ENCODE assay signal across 7 mouse cellular contexts in the genomic region with DNA sequence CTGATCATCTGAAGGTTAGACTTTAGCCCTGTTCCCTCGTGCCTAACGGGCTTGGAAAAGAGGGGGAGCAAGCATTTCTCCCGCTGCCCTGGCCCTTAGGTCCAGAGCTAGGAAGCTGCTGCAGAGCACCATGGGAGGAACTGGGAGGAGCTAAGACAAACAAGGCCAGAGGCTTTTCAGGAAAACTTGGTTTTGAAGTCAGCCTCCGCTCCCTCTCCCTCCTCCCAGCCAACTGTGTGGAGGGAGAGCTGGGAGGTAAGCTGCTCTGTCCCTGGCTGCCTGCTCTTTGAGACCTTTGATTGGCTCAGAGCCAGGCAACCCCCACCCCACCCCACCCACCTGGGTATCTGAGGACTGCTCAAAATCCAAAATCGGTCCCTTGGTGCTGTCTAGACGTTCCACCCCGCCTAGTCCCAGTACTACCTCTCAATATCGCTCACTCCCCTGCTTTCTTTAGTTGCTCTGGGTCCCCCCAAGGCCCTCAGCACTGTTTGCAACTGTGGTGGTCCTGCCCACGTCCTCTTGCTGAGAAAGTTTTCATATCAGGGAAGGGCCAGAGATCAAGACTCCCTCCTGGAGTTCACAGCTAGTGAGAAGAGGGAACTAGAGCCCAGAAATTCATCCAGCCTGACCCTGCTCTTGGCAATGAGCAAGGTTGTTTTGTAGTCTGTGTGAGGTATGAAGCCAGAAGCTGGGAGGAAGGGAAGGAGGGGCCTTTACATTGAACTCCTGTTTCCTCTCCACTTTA. TPM values are rescaled to one million over a fixed set of nuclear protein-coding genes. Genes with fewer than 3 reads are reported as not detected.
A peak's percentile ranks its signal among the peaks of the same experiment; 100 is the strongest.
DNase-seq lines count a peak whose midpoint lies in the region; ATAC-seq lines count a peak whose summit lies in the region.

No protein-coding gene starts in this region.

- H3K4me1 ChIP-seq in embryonic facial prominence, embryonic 12.5 days: peaks cover 50% of the 10 kb centered on the region
- peaks cover 61% of the 10 kb centered on the region for H3K4me1 ChIP-seq in heart, embryonic 15.5 days (replicated peaks)

- H3K36me3 ChIP-seq in embryonic facial prominence, embryonic 12.5 days: no peaks in the 10 kb centered on the region
- no peaks in the 10 kb centered on the region for H3K36me3 ChIP-seq in heart, embryonic 15.5 days
- H3K36me3 ChIP-seq in macrophage (ENCODE audit: inconsistent target): no peaks in the 10 kb centered on the region

- peak overlapping the region; percentile 2; the same call in 1 of the 2 replicates for H3K9ac ChIP-seq in embryonic facial prominence, embryonic 12.5 days
- H3K9ac ChIP-seq in heart, embryonic 15.5 days: peak overlapping the region; percentile 27; the same call in 1 of the 2 replicates

- peak overlapping the region; percentile 12 for H3K4me2 ChIP-seq in embryonic facial prominence, embryonic 12.5 days (replicated peaks)
- H3K4me2 ChIP-seq in heart, embryonic 15.5 days: peak overlapping the region; percentile 76

- no peak overlapping the region for H3K4me3 ChIP-seq in embryonic facial prominence, embryonic 12.5 days
- H3K4me3 ChIP-seq in heart, embryonic 15.5 days: no peak overlapping the region
- H3K4me3 ChIP-seq in macrophage (ENCODE audit: inconsistent target): no peak overlapping the region

- 6% methylated on average over 9 of the region's 9 CpGs for WGBS in embryonic facial prominence, embryonic 12.5 days
- 15% methylated on average over 9 of the region's 9 CpGs for WGBS in heart, embryonic 15.5 days
- 33% methylated on average over 7 of the region's 9 CpGs for WGBS in macrophage (ENCODE audit: missing documents)

- no peaks in the 10 kb centered on the region for H3K79me2 ChIP-seq in macrophage (ENCODE audit: inconsistent target)

- H3K27ac ChIP-seq in embryonic facial prominence, embryonic 12.5 days: peak overlapping the region; percentile 87
- H3K27ac ChIP-seq in heart, embryonic 15.5 days: peak overlapping the region; percentile 93
- H3K27ac ChIP-seq in macrophage: peak overlapping the region; percentile 93

- 0 out of 2 replicates have a peak, but pooled peaks have one; percentile 7 for ATAC-seq in embryonic facial prominence, embryonic 12.5 days (ENCODE audit: insufficient number of reproducible peaks, insufficient read depth, low FRiP score, low TSS enrichment)
- no peak for ATAC-seq in heart, embryonic 15.5 days (replicated peaks; ENCODE audit: insufficient number of reproducible peaks, insufficient read depth, low FRiP score, low read depth)

- H3K9me3 ChIP-seq in embryonic facial prominence, embryonic 12.5 days: no peaks in the 10 kb centered on the region
- H3K9me3 ChIP-seq in heart, embryonic 15.5 days (replicated peaks): no peaks in the 10 kb centered on the region

- peak; percentile 83 for DNase-seq in adipocyte (ENCODE audit: low spot score)
- DNase-seq in kidney, postnatal 14 days: peak; percentile 83
- DNase-seq in spleen, adult 12 weeks (ENCODE audit: low spot score): no peak
- no peak for DNase-seq in layer of hippocampus, adult 9-10 months (ENCODE audit: low spot score)

- no peaks in the 10 kb centered on the region for H3K27me3 ChIP-seq in embryonic facial prominence, embryonic 12.5 days
- H3K27me3 ChIP-seq in heart, embryonic 15.5 days: no peaks in the 10 kb centered on the region

RNA-seq across cellular contexts. Expression of gene Nr1d1, which starts 1.9 kb away (rescaled TPM):
- polyA plus RNA-seq in embryonic facial prominence, embryonic 12.5 days (2016; fragmentation: Nextera tagmentation; extraction: Ambion mirVana): 1.6 and 1.7 TPM in 2 replicates
- 7.0 and 7.5 TPM in 2 replicates for polyA plus RNA-seq in heart, embryonic 15.5 days (2015; fragmentation: Nextera tagmentation; extraction: Ambion mirVana)
- total RNA-seq in macrophage (2018; cell fraction: chromatin; rRNA removed): 10 to 100 TPM in 3 of 26 experiments, 1 to 10 TPM in 19, under 1 TPM in 2, not detected in 2; 0.22 to 19.5 (median 1.8) TPM
- total RNA-seq in macrophage (2018; cell fraction: cytosol; rRNA removed): 10 to 100 TPM in 3 of 26 experiments, 1 to 10 TPM in 22, under 1 TPM in 1; 0.80 to 16.2 (median 2.0) TPM
- 10 to 100 TPM in 6 of 26 experiments, 1 to 10 TPM in 14, under 1 TPM in 6; 0.30 to 28.5 (median 1.6) TPM for total RNA-seq in macrophage (2018; cell fraction: nucleus; rRNA removed)
- 3.0 to 7.6 TPM (median 4.9 TPM) in 3 replicates for polyA plus RNA-seq in macrophage (2018)

RNA-seq across cellular contexts. Expression of gene Msl1, which starts 18.3 kb away (rescaled TPM):
- polyA plus RNA-seq in embryonic facial prominence, embryonic 12.5 days (2016; fragmentation: Nextera tagmentation; extraction: Ambion mirVana): 35.2 and 35.6 TPM in 2 replicates
- polyA plus RNA-seq in heart, embryonic 15.5 days (2015; fragmentation: Nextera tagmentation; extraction: Ambion mirVana): 15.5 and 17.2 TPM in 2 replicates
- total RNA-seq in macrophage (2018; cell fraction: chromatin; rRNA removed): 100 to 1,000 TPM in 4 of 26 experiments, 10 to 100 TPM in 22; 26.6 to 124 (median 61.3) TPM
- 10 to 100 TPM; 35.5 to 64.0 (median 51.6) TPM for total RNA-seq in macrophage (2018; cell fraction: cytosol; rRNA removed)
- total RNA-seq in macrophage (2018; cell fraction: nucleus; rRNA removed): 100 to 1,000 TPM in 7 of 26 experiments, 10 to 100 TPM in 19; 40.3 to 121 (median 76.1) TPM
- 40.0 to 80.9 TPM (median 44.0 TPM) in 3 replicates for polyA plus RNA-seq in macrophage (2018)

RNA-seq across cellular contexts. Expression of gene Casc3, which starts 27.7 kb away (rescaled TPM):
- polyA plus RNA-seq in embryonic facial prominence, embryonic 12.5 days (2016; fragmentation: Nextera tagmentation; extraction: Ambion mirVana): 53.9 and 54.0 TPM in 2 replicates
- polyA plus RNA-seq in heart, embryonic 15.5 days (2015; fragmentation: Nextera tagmentation; extraction: Ambion mirVana): 21.3 and 27.6 TPM in 2 replicates
- total RNA-seq in macrophage (2018; cell fraction: chromatin; rRNA removed): 100 to 1,000 TPM in 5 of 26 experiments, 10 to 100 TPM in 21; 26.5 to 137 (median 57.5) TPM
- 10 to 100 TPM; 21.0 to 40.3 (median 26.0) TPM for total RNA-seq in macrophage (2018; cell fraction: cytosol; rRNA removed)
- 10 to 100 TPM; 28.9 to 86.2 (median 50.2) TPM for total RNA-seq in macrophage (2018; cell fraction: nucleus; rRNA removed)
- 21.2 to 29.9 TPM (median 22.1 TPM) in 3 replicates for polyA plus RNA-seq in macrophage (2018)

RNA-seq across cellular contexts. Expression of gene Thra, which starts 36.6 kb away (rescaled TPM):
- polyA plus RNA-seq in embryonic facial prominence, embryonic 12.5 days (2016; fragmentation: Nextera tagmentation; extraction: Ambion mirVana): 29.1 and 34.3 TPM in 2 replicates
- polyA plus RNA-seq in heart, embryonic 15.5 days (2015; fragmentation: Nextera tagmentation; extraction: Ambion mirVana): 34.8 and 39.5 TPM in 2 replicates
- total RNA-seq in macrophage (2018; cell fraction: chromatin; rRNA removed): 10 to 100 TPM in 20 of 26 experiments, 1 to 10 TPM in 6; 3.6 to 48.8 (median 15.3) TPM
- total RNA-seq in macrophage (2018; cell fraction: cytosol; rRNA removed): 10 to 100 TPM in 17 of 26 experiments, 1 to 10 TPM in 9; 6.7 to 18.6 (median 11.3) TPM
- total RNA-seq in macrophage (2018; cell fraction: nucleus; rRNA removed): 10 to 100 TPM in 12 of 26 experiments, 1 to 10 TPM in 14; 4.3 to 29.5 (median 9.6) TPM
- polyA plus RNA-seq in macrophage (2018): 8.2 to 12.1 TPM (median 9.8 TPM) in 3 replicates

RNA-seq across cellular contexts. Expression of gene Med24, which starts 47.8 kb away (rescaled TPM):
- polyA plus RNA-seq in embryonic facial prominence, embryonic 12.5 days (2016; fragmentation: Nextera tagmentation; extraction: Ambion mirVana): 70.4 and 73.6 TPM in 2 replicates
- polyA plus RNA-seq in heart, embryonic 15.5 days (2015; fragmentation: Nextera tagmentation; extraction: Ambion mirVana): 33.5 and 43.0 TPM in 2 replicates
- total RNA-seq in macrophage (2018; cell fraction: chromatin; rRNA removed): 10 to 100 TPM; 26.0 to 64.8 (median 48.7) TPM
- 10 to 100 TPM; 12.8 to 23.6 (median 18.5) TPM for total RNA-seq in macrophage (2018; cell fraction: cytosol; rRNA removed)
- total RNA-seq in macrophage (2018; cell fraction: nucleus; rRNA removed): 10 to 100 TPM; 14.2 to 52.0 (median 30.6) TPM
- polyA plus RNA-seq in macrophage (2018): 19.2 to 19.9 TPM (median 19.6 TPM) in 3 replicates

Comparison
In these comparisons a context has a peak if more than half of its experiments do, and no peak if none do; other contexts are left out.
1. DNase-seq: peak in adipocyte (single experiment) and kidney, postnatal 14 days (single experiment); none in spleen, adult 12 weeks (single experiment) and layer of hippocampus, adult 9-10 months (single experiment).
2. Peak in every context shown above with its lines, with median percentiles within 50 percentile points of each other: H3K27ac ChIP-seq.